Mouse (Mus musculus): ENCODE data around the gene Klf12. TPM values are rescaled to one million over a fixed set of nuclear protein-coding genes. Genes with fewer than 3 reads are reported as not detected.
"Not testable (repeated sequence)": the region's sequence is repeated elsewhere in the genome, so short reads cannot be mapped to it uniquely, and the experiment has no call there.

The Klf12 gene
- total RNA-seq, 2 experiments from 2014 or later = 12.7 to 17.4 TPM

DNA sequence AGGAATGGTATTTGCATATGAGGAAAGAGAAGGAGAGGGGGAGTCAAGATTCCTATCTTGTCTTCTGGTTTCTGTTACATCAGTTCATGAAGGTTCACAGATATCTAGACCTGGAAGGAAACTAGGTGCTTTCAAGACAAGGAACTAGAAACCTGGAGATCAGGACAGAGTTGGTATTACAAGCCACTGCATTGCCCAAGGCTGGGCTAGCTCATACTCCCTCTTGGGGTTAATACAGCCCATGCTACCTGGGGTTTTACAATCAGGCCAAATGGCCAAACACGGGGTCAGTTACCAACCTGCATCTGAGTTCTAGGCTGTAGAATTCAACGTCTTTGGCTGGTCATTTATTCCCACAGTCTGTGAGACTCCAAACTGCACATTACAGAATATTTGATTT is 398.9 kb downstream of the Klf12 start:
- no peak for DNase-seq

DNA sequence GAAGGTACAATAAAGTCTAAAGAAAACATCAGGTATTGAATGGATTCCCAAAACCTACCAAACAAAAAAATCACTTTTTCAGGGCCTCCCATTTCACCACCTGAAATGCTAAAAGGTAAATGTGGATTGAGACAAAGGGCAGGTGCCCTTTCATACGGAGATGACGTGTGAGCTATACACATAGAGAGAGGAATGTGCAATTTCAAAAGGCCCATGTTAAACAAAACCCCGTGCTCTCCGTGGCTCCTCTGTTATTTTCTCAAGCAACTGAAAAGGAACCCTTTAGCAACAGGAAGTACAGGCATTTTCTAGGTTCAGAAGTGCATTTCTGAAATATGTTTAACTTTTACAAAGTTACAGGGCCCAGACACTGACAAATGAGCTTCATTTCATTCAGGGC is 399.4 kb downstream of the Klf12 start:
- no peak for DNase-seq

DNA sequence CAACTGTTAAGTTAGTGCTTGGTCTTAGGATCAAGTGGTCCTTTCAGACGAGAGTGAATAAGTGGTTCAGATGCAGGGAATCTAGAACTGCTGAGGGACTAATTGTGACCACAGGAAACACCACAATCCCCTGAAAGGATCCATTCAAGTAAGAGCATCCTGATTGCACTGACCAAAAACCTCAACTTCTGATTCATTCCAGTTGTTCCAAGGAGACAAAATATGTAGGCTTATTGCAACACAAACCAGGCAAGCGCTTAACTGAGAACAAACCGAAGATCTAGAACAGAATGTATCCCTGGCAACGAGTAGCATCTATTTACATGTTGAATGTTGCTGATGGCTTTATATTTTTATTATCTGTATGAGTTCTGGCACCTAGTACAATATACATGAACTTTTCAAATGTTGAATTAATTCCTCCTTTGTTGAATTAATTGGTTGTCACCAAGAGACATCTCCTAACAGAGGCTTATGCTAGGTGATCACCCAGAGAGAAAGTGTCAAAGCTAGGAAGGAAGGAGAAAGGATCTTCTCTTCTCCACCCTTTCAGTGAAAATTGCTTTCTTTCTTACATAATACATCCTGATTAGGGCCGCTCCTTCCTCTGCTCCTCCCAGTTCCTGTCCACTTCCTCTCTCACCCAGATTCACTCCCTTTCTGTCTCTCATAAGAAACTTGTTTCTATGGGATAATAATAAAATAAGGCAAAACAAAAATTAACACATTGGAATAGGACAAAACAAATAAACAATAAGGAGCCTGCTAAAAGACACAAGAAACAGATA is 407.5 kb downstream of the Klf12 start:
- DNase-seq = no peak

DNA sequence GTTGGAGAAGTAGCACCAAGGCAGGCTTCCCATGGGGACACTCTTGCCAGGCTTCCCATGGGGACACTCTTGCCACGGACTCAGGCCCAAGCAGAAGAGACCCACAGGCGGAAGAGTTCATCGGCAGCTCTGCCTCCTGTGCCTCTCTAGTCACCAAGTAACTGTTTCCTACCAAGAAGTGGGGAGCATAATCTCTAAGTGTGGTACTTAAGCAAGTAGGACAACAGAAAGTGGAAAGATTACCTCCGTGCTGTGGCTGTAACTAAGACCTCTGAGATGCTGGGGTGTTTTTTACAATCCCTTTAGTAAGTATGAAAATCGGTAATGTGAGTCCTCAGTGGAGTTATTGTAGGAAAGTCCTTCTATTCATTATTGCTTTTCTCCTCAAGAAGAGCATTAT is 410.8 kb downstream of the Klf12 start:
- no peak for DNase-seq

DNA sequence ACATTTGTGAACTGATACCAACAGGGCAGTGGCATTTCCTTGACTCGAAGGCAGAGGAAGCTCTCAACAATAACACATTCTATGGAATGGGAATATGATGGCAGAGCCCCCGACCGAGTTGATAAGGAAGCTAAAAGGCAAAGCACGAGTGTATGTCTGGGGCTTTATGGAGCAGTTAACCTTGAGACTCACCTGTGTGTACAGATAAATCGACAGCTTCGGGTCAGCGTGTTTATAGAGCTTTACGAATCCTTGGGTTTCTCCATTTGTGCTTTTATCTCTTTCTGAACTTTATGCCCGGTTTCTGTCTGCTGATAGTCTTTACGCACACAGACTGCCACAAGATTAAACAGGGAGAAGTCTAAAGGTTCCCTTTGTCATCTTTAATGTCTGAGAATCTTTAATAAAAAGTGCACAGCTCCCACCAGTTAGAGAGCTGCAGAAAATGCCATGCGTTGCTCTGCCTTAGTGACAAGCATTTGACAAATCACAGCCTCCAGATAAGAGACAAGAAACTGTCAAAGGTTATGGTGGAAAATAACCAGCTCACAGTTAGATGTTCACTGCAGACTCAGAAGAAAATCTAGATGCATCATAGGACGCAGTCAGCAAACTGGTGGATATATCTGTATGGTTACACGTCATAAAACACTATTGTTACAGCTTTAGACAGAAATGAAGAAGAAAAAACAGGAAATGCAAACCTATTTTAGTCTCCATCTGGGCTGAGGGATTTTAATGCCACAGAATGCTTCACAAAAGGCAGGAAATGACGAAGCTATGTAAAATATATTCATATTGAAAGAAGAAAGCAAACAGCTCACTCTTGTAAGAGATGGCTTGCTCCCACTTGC is 428.1 kb downstream of the Klf12 start:
- DNase-seq = no peak

- DNase-seq = not testable (repeated sequence)
Observed at GRCm38 (mm10) chr14:99854467-99854807, 430.0 kb downstream of the Klf12 start.

DNA sequence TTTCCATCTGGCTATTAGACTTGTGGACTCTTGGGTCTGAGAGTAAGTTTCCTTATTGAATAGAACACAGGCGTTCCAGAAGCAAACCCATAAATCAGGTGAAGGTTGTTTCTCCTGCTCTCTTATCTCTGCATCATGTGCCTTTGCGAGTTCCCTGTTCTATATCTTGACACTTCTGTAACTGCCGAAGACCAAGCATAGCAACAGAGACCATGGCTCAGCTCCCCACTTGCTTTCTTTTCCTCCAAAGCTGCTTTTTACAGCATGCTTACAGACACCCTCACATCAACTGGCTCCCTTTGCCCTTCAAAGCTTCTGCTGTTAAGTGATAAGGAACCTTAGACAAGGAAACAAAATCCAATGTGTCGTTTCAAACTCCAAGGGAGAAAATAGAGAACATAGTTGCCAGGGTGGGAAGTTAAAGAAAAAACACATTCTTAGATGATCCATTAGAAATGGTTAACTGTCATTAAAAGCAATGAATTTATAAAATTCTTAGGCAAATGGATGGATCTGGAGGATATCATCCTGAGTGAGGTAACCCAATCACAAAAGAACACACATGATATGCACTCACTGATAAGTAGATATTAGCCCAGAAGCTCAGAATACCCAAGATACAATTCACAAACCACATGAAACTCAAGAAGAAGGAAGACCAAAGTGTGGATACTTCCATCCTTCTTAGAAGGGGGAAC is 430.6 kb downstream of the Klf12 start:
- DNase-seq = not testable (repeated sequence)

- DNase-seq = no peak
Observed at GRCm38 (mm10) chr14:99850350-99850749, 434.1 kb downstream of the Klf12 start.

DNA sequence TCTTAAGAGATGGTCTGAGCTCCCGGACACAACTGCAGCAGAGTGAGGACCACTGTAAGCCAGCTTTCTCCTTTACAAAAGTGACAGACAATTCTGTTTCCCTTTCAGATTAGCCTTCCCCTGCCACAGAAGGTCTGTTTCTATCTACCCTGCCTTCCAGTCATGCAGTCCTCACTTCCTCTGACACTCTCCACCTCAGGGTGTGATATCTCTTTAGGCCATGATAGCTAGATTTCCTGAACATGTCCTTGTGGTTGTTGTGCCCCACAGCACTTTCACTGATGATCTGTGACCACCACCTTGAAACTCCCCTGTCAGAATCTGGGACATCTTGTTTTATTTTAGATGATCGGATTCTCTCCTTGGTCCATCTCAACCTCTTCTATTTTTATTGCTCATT is 437.0 kb downstream of the Klf12 start:
- no peak for DNase-seq

DNA sequence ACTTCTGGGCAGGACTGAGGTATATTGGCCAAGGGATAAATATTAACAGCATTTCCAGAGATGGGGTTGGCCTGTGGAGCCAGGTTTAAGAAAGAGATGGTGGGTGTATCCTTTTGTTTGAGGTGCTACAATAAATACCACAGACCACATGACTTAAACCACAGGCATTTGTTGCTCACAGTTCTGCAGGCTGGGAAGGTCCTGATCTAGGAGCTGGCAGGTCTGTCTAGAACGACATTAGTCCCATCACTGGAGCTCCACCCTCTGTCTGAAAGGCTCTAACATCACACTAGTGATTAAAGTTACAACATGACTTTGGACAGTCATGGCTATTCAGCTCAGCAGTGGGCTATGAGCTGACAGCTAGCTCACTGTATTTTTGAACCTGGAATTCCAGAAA is 457.8 kb downstream of the Klf12 start:
- no peak for DNase-seq
